Mouse (Mus musculus) CH12.LX (cell line): ENCODE data around the gene Olfr810. TPM values are rescaled to one million over a fixed set of nuclear protein-coding genes. Genes with fewer than 3 reads are reported as not detected.

Source experiments
- DNase-seq: peaks from one replicate; pipeline ENCODE4 v3.0.0-alpha.2; 2013; ENCODE audit errors: extremely low read depth
- H3K27ac ChIP-seq: 2 replicates; pipeline ENCODE4 v1.5.1; 2012; ENCODE audit warnings: low read depth, mild to moderate bottlenecking, control low read depth, moderate library complexity; ENCODE audit not compliant: insufficient read depth
- H3K27me3 ChIP-seq: replicated peaks from 2 replicates; pipeline ENCODE3; 2012; ENCODE audit warnings: inconsistent platforms
- H3K36me3 ChIP-seq, 2 experiments: replicated peaks in 1 of 2; 2 replicates each; pipeline versions ENCODE3 to v1.6.1; 2012; ENCODE audit warnings: inconsistent platforms in 1 of 2, low read length in 1 of 2, mild to moderate bottlenecking in 1 of 2, mixed read lengths in 1 of 2, moderate library complexity in 1 of 2; ENCODE audit not compliant: control insufficient read depth in 1 of 2, insufficient read depth in 1 of 2
- H3K4me1 ChIP-seq, 2 experiments: 2 replicates each; pipeline ENCODE4 v1.6.1; 2012; ENCODE audit warnings: inconsistent platforms in 1 of 2, moderate library complexity in 1 of 2; ENCODE audit not compliant: insufficient read depth in 2 of 2, control insufficient read depth in 1 of 2
- H3K4me2 ChIP-seq: 2 replicates; pipeline ENCODE4 v1.6.1; 2012; ENCODE audit warnings: low read depth, mild to moderate bottlenecking, control low read depth; ENCODE audit not compliant: poor library complexity, insufficient read depth, severe bottlenecking
- H3K4me3 ChIP-seq, 3 experiments: fragments of 150-350 bp in 1 of 3; sonication (generic) in 1 of 3; replicated peaks in 1 of 3; 2 replicates each; pipeline versions ENCODE3 to v1.5.1; 2011 to 2012; ENCODE audit warnings: low read depth in 2 of 3, low read length in 2 of 3, mild to moderate bottlenecking in 2 of 3, moderate library complexity in 2 of 3, control low read depth in 1 of 3, improper control_type of control experiment in 1 of 3, inconsistent platforms in 1 of 3, mixed read lengths in 1 of 3; ENCODE audit not compliant: poor library complexity in 1 of 3
- H3K79me2 ChIP-seq: replicated peaks from 2 replicates; pipeline ENCODE4 v1.6.1; 2012; ENCODE audit warnings: mild to moderate bottlenecking, moderate library complexity; ENCODE audit not compliant: control insufficient read depth, poor library complexity, insufficient read depth, severe bottlenecking; ENCODE audit errors: extremely low read depth
- H3K9ac ChIP-seq: 2 replicates; pipeline ENCODE4 v1.6.1; 2012; ENCODE audit warnings: low read depth, mild to moderate bottlenecking, control low read depth, moderate library complexity; ENCODE audit not compliant: insufficient read depth
- H3K9me3 ChIP-seq: replicated peaks from 2 replicates; pipeline ENCODE3; 2012; ENCODE audit warnings: low read length, inconsistent platforms, mixed read lengths
- CHD1 ChIP-seq: IDR thresholded peaks from 2 replicates; pipeline ENCODE4 v1.6.1; 2012; ENCODE audit warnings: low read depth, low read length, improper control_type of control experiment, inconsistent platforms
- CHD2 ChIP-seq: IDR thresholded peaks from 2 replicates; pipeline ENCODE4 v1.6.1; 2011; ENCODE audit warnings: low read length, improper control_type of control experiment
- CTCF ChIP-seq, 2 experiments: IDR thresholded peaks in 1 of 2; conservative IDR thresholded peaks in 1 of 2; 2 replicates each; pipeline ENCODE4 v1.5.1; 2011 to 2012; ENCODE audit warnings: low read depth in 2 of 2, low read length in 2 of 2, improper control_type of control experiment in 1 of 2, inconsistent platforms in 1 of 2, mild to moderate bottlenecking in 1 of 2, moderate library complexity in 1 of 2
- ELF1 ChIP-seq: IDR thresholded peaks from 2 replicates; pipeline ENCODE4 v1.6.1; 2014; ENCODE audit warnings: low read depth, mild to moderate bottlenecking, inconsistent platforms, low read length, improper control_type of control experiment
- EP300 ChIP-seq: IDR thresholded peaks from 2 replicates; pipeline ENCODE4 v1.6.1; 2011; ENCODE audit warnings: low read length, improper control_type of control experiment
- ETS1 ChIP-seq: conservative IDR thresholded peaks from 2 replicates; pipeline ENCODE4 v1.6.1; 2012; ENCODE audit warnings: low read depth, mild to moderate bottlenecking, inconsistent platforms, low read length, improper control_type of control experiment, moderate library complexity
- GABPA ChIP-seq: IDR thresholded peaks from 2 replicates; pipeline ENCODE4 v1.6.1; 2012; ENCODE audit warnings: low read depth, low read length, improper control_type of control experiment, inconsistent platforms; ENCODE audit not compliant: insufficient replicate concordance
- KAT2A ChIP-seq: IDR thresholded peaks from 2 replicates; pipeline ENCODE4 v1.6.1; 2012; ENCODE audit warnings: low read length, improper control_type of control experiment, inconsistent platforms; ENCODE audit not compliant: insufficient replicate concordance
- MEF2A ChIP-seq: IDR thresholded peaks from 2 replicates; pipeline ENCODE4 v1.6.1; 2014; ENCODE audit warnings: low read depth, mild to moderate bottlenecking, inconsistent platforms, low read length, improper control_type of control experiment, borderline replicate concordance
- MXI1 ChIP-seq: IDR thresholded peaks from 2 replicates; pipeline ENCODE4 v1.6.1; 2011; ENCODE audit warnings: mild to moderate bottlenecking, low read depth, low read length, improper control_type of control experiment
- PAX5 ChIP-seq: IDR thresholded peaks from 2 replicates; pipeline ENCODE4 v1.6.1; 2012; ENCODE audit warnings: low read length, inconsistent platforms, mixed read lengths
- POLR2A ChIP-seq: IDR thresholded peaks from 2 replicates; pipeline ENCODE4 v1.6.1; 2011; ENCODE audit warnings: low read depth, mild to moderate bottlenecking, improper control_type of control experiment, low read length
- POLR2AphosphoS2 ChIP-seq: IDR thresholded peaks from 2 replicates; pipeline ENCODE4 v1.6.1; 2011; ENCODE audit warnings: low read depth, low read length, improper control_type of control experiment
- SIN3A ChIP-seq: IDR thresholded peaks from 2 replicates; pipeline ENCODE4 v1.6.1; 2012; ENCODE audit warnings: low read length, improper control_type of control experiment, inconsistent platforms
- SMC3 ChIP-seq: IDR thresholded peaks from 2 replicates; pipeline ENCODE4 v1.6.1; 2011; ENCODE audit warnings: low read depth, low read length, improper control_type of control experiment
- TCF12 ChIP-seq: IDR thresholded peaks from 2 replicates; pipeline ENCODE4 v1.6.1; 2014; ENCODE audit warnings: low read depth, mild to moderate bottlenecking, inconsistent platforms, low read length, improper control_type of control experiment
- USF1 ChIP-seq: IDR thresholded peaks from 2 replicates; pipeline ENCODE4 v1.6.1; 2014; ENCODE audit warnings: low read depth, mild to moderate bottlenecking, inconsistent platforms, low read length, improper control_type of control experiment
- ZC3H11A ChIP-seq: IDR thresholded peaks from 2 replicates; pipeline ENCODE4 v1.6.1; 2012; ENCODE audit warnings: low read depth, mild to moderate bottlenecking, inconsistent platforms, low read length, improper control_type of control experiment
- ZKSCAN1 ChIP-seq: IDR thresholded peaks from 2 replicates; pipeline ENCODE4 v1.6.1; 2012; ENCODE audit warnings: low read depth, inconsistent platforms, low read length, improper control_type of control experiment, borderline replicate concordance
- ZMIZ1 ChIP-seq: IDR thresholded peaks from 2 replicates; pipeline ENCODE4 v1.6.1; 2012; ENCODE audit warnings: low read depth, mild to moderate bottlenecking, inconsistent platforms, low read length, improper control_type of control experiment
- dilution Hi-C: fragments of 300-500 bp; cut with MboI; formaldehyde crosslinking; loops from 2 replicates; pipeline ENCODE4 v1.14.3; 2020; ENCODE audit warnings: low sequenced_read_pairs; ENCODE audit not compliant: extremely low pct_unique_long_range_greater_than_20kb, extremely low pct_ligation_motif_present
- in situ Hi-C: fragments of 300-500 bp; cut with MboI; formaldehyde crosslinking; loops from 3 replicates; pipeline ENCODE4 v1.14.3; 2019; ENCODE audit warnings: low sequenced_read_pairs, low pct_ligation_motif_present, low pct_unique_long_range_greater_than_20kb, mixed read lengths
- polyA plus RNA-seq: library from polyadenylated mRNA; unstranded; fragments of >175 nt; gene quantifications from 2 replicates; pipeline ENCODE4 v1.2.1, GENCODE M21; 2012; ENCODE audit warnings: low read depth; ENCODE audit not compliant: insufficient read length
- total RNA-seq, 2 experiments: library from RNA; depleted of rRNA; stranded (reverse); fragments of 300-350 nt in 1 of 2; fragments of >200 nt in 1 of 2; gene quantifications; 2 replicates each; pipeline ENCODE4 v1.2.3; 2012 to 2014

The Olfr810 gene
- total and polyA plus RNA-seq, 3 experiments = not detected

DNA sequence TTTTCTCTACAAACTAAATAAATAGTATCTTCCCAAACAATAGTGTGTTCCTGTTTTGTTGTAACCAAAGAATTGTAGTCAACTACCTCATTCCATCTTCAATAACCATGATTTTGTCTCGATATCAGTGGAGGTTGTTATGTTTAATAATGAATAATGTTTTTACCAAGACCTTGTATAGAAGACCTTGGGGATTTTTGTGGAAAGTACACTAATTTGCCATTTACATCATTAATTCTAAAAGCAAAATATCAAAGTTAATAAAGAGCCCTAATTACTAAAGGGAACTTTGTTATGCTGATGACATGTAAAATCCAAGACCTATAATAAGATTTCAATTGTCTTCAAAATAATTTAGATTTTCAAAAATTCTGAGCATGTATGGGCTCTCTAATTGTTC lies 37.0 kb downstream of the Olfr810 start, which contains the start of gene Olfr807:
Gene Olfr807 (minus strand): TSS at position 101 of the 400 bp plus-strand sequence.
- peaks cover 0 to 4% of the 10 kb centered on the region in 2 experiments; a peak in 1 of 4 replicates for H3K4me1 ChIP-seq
- in situ Hi-C loops = no loop called here
- H3K79me2 ChIP-seq = no peaks in the 10 kb centered on the region
- H3K9ac ChIP-seq = no peak within 1 kb of the TSS
- H3K36me3 ChIP-seq = no peaks in the 10 kb centered on the region
- H3K27me3 ChIP-seq = no peaks in the 10 kb centered on the region
- H3K4me2 ChIP-seq = no peak within 1 kb of the TSS
- no peaks in the 10 kb centered on the region for H3K9me3 ChIP-seq
- no peak within 1 kb of the TSS for H3K4me3 ChIP-seq
- no peak for TF ChIP-seq TCF12
- TF ChIP-seq MEF2A = no peak
- TF ChIP-seq EP300 = no peak
- no peak for TF ChIP-seq ZKSCAN1
- TF ChIP-seq CHD2 = no peak
- TF ChIP-seq POLR2A = no peak
- no peak for TF ChIP-seq CHD1
- H3K27ac ChIP-seq = no peak within 1 kb of the TSS
- dilution Hi-C loops = no loop called here
- DNase-seq = no peak

DNA sequence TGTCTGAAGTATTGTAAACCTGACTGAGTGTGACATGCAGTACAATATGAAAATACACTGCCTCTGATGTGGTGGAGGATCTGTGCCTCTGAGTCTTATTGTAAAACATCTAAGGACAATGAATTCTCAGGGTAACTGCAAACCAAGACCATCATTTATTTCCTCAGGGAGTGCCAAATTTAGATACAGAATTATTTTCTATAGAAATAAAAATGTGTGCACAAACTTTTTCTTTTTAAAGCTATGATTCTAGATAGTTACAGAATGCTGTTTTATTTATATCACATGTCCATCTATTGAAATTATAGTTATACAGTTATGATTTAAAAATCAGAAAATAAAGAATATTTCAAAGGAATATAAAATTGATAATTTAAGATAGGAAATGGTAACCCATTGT lies 52.9 kb downstream of the Olfr810 start, which contains the start of gene Olfr806:
Gene Olfr806 (minus strand): TSS at position 101 of the 400 bp plus-strand sequence.
- Histone ChIP-seq H3K36me3 (no peaks in the 10 kb centered on the region), H3K4me2 (no peak within 1 kb of the TSS), H3K27ac (no peak within 1 kb of the TSS), H3K4me3 (no peak within 1 kb of the TSS), H3K9me3 (no peaks in the 10 kb centered on the region), H3K79me2 (no peaks in the 10 kb centered on the region), H3K4me1 (no peaks in the 10 kb centered on the region), H3K9ac (no peak within 1 kb of the TSS)
- DNase-seq = no peak
- in situ Hi-C loops = no loop called here
- TF ChIP-seq USF1 = no peak
- TF ChIP-seq SIN3A = no peak
- no peak for TF ChIP-seq PAX5
- no peak for TF ChIP-seq KAT2A
- no peak for TF ChIP-seq CHD2
- TF ChIP-seq POLR2AphosphoS2 = no peak
- TF ChIP-seq ELF1 = no peak
- TF ChIP-seq CTCF (conservative IDR thresholded peaks at IDR 0.05 in 1 of 2, IDR thresholded peaks at IDR 0.05 in 1 of 2; ENCODE audit: low read depth in 2 of 2, low read length in 2 of 2) = no peak
- no peak for TF ChIP-seq ETS1
- TF ChIP-seq GABPA = no peak
- TF ChIP-seq MXI1 = no peak
- no peak for TF ChIP-seq ZMIZ1
- TF ChIP-seq ZC3H11A = no peak
- no peak for TF ChIP-seq SMC3
- TF ChIP-seq, all 38 proteins: peak for 0
- dilution Hi-C loops = no loop called here
- no peaks in the 10 kb centered on the region for H3K27me3 ChIP-seq

Other genes with a start within 250 kb of the Olfr810 start
Only the 20 nearest of the 26 such genes appear.
- not detected in 2 replicates for gene Olfr798, start 167.0 kb downstream of the Olfr810 start, total RNA-seq (2012; rRNA removed)
- not detected in 2 replicates for gene Olfr798, start 167.0 kb downstream of the Olfr810 start, total RNA-seq (2014; rRNA removed)
- not detected in 2 replicates for gene Olfr798, start 167.0 kb downstream of the Olfr810 start, polyA plus RNA-seq
- gene Olfr799, start 157.4 kb downstream of the Olfr810 start, total RNA-seq (2012; rRNA removed) = not detected in 2 replicates
- not detected in 2 replicates for gene Olfr799, start 157.4 kb downstream of the Olfr810 start, total RNA-seq (2014; rRNA removed)
- gene Olfr799, start 157.4 kb downstream of the Olfr810 start, polyA plus RNA-seq = not detected in 2 replicates
- gene Olfr800, start 137.2 kb downstream of the Olfr810 start, total RNA-seq (2012; rRNA removed) = not detected in 2 replicates
- not detected in 2 replicates for gene Olfr800, start 137.2 kb downstream of the Olfr810 start, total RNA-seq (2014; rRNA removed)
- not detected in 2 replicates for gene Olfr800, start 137.2 kb downstream of the Olfr810 start, polyA plus RNA-seq
- not detected in 2 replicates for gene Olfr801, start 121.1 kb downstream of the Olfr810 start, total RNA-seq (2012; rRNA removed)
- not detected in 2 replicates for gene Olfr801, start 121.1 kb downstream of the Olfr810 start, total RNA-seq (2014; rRNA removed)
- not detected in 2 replicates for gene Olfr801, start 121.1 kb downstream of the Olfr810 start, polyA plus RNA-seq
- gene Olfr802, start 106.7 kb downstream of the Olfr810 start, total RNA-seq (2012; rRNA removed) = not detected in 2 replicates
- gene Olfr802, start 106.7 kb downstream of the Olfr810 start, total RNA-seq (2014; rRNA removed) = not detected in 2 replicates
- not detected in 2 replicates for gene Olfr802, start 106.7 kb downstream of the Olfr810 start, polyA plus RNA-seq
- gene Olfr803, start 100.6 kb downstream of the Olfr810 start, total RNA-seq (2012; rRNA removed) = not detected in 2 replicates
- not detected in 2 replicates for gene Olfr803, start 100.6 kb downstream of the Olfr810 start, total RNA-seq (2014; rRNA removed)
- not detected in 2 replicates for gene Olfr803, start 100.6 kb downstream of the Olfr810 start, polyA plus RNA-seq
- gene Olfr804, start 91.7 kb downstream of the Olfr810 start, total RNA-seq (2012; rRNA removed) = not detected in 2 replicates
- gene Olfr804, start 91.7 kb downstream of the Olfr810 start, total RNA-seq (2014; rRNA removed) = not detected in 2 replicates
- gene Olfr804, start 91.7 kb downstream of the Olfr810 start, polyA plus RNA-seq = not detected in 2 replicates
- not detected in 2 replicates for gene Olfr805, start 65.5 kb downstream of the Olfr810 start, total RNA-seq (2012; rRNA removed)
- not detected in 2 replicates for gene Olfr805, start 65.5 kb downstream of the Olfr810 start, total RNA-seq (2014; rRNA removed)
- not detected in 2 replicates for gene Olfr805, start 65.5 kb downstream of the Olfr810 start, polyA plus RNA-seq
- not detected in 2 replicates for gene Olfr806, start 53.0 kb downstream of the Olfr810 start, total RNA-seq (2012; rRNA removed)
- gene Olfr806, start 53.0 kb downstream of the Olfr810 start, total RNA-seq (2014; rRNA removed) = not detected in 2 replicates
- not detected in 2 replicates for gene Olfr806, start 53.0 kb downstream of the Olfr810 start, polyA plus RNA-seq
- not detected in 2 replicates for gene Olfr807, start 37.1 kb downstream of the Olfr810 start, total RNA-seq (2012; rRNA removed)
- gene Olfr807, start 37.1 kb downstream of the Olfr810 start, total RNA-seq (2014; rRNA removed) = not detected in 2 replicates
- gene Olfr807, start 37.1 kb downstream of the Olfr810 start, polyA plus RNA-seq = not detected in 2 replicates
- gene Olfr808, start 29.4 kb downstream of the Olfr810 start, total RNA-seq (2012; rRNA removed) = not detected in 2 replicates
- not detected in 2 replicates for gene Olfr808, start 29.4 kb downstream of the Olfr810 start, total RNA-seq (2014; rRNA removed)
- gene Olfr808, start 29.4 kb downstream of the Olfr810 start, polyA plus RNA-seq = not detected in 2 replicates
- gene Olfr809, start 20.3 kb downstream of the Olfr810 start, total RNA-seq (2012; rRNA removed) = not detected in 2 replicates
- gene Olfr809, start 20.3 kb downstream of the Olfr810 start, total RNA-seq (2014; rRNA removed) = not detected in 2 replicates
- not detected in 2 replicates for gene Olfr809, start 20.3 kb downstream of the Olfr810 start, polyA plus RNA-seq
- not detected in 2 replicates for gene Olfr811, start 9.5 kb upstream of the Olfr810 start, total RNA-seq (2012; rRNA removed)
- gene Olfr811, start 9.5 kb upstream of the Olfr810 start, total RNA-seq (2014; rRNA removed) = not detected in 2 replicates
- not detected in 2 replicates for gene Olfr811, start 9.5 kb upstream of the Olfr810 start, polyA plus RNA-seq
- not detected in 2 replicates for gene Olfr812, start 51.2 kb upstream of the Olfr810 start, total RNA-seq (2012; rRNA removed)
- not detected in 2 replicates for gene Olfr812, start 51.2 kb upstream of the Olfr810 start, total RNA-seq (2014; rRNA removed)
- gene Olfr812, start 51.2 kb upstream of the Olfr810 start, polyA plus RNA-seq = not detected in 2 replicates
- not detected in 2 replicates for gene Olfr813, start 60.5 kb upstream of the Olfr810 start, total RNA-seq (2012; rRNA removed)
- gene Olfr813, start 60.5 kb upstream of the Olfr810 start, total RNA-seq (2014; rRNA removed) = not detected in 2 replicates
- gene Olfr813, start 60.5 kb upstream of the Olfr810 start, polyA plus RNA-seq = not detected in 2 replicates
- not detected in 2 replicates for gene Olfr814, start 84.9 kb upstream of the Olfr810 start, total RNA-seq (2012; rRNA removed)
- gene Olfr814, start 84.9 kb upstream of the Olfr810 start, total RNA-seq (2014; rRNA removed) = not detected in 2 replicates
- not detected in 2 replicates for gene Olfr814, start 84.9 kb upstream of the Olfr810 start, polyA plus RNA-seq
- not detected in 2 replicates for gene Olfr815, start 111.0 kb upstream of the Olfr810 start, total RNA-seq (2012; rRNA removed)
- gene Olfr815, start 111.0 kb upstream of the Olfr810 start, total RNA-seq (2014; rRNA removed) = not detected in 2 replicates
- not detected in 2 replicates for gene Olfr815, start 111.0 kb upstream of the Olfr810 start, polyA plus RNA-seq
- gene Olfr816, start 120.7 kb upstream of the Olfr810 start, total RNA-seq (2012; rRNA removed) = not detected in 2 replicates
- not detected in 2 replicates for gene Olfr816, start 120.7 kb upstream of the Olfr810 start, total RNA-seq (2014; rRNA removed)
- not detected in 2 replicates for gene Olfr816, start 120.7 kb upstream of the Olfr810 start, polyA plus RNA-seq
- gene Olfr818, start 154.2 kb upstream of the Olfr810 start, total RNA-seq (2012; rRNA removed) = not detected in 2 replicates
- gene Olfr818, start 154.2 kb upstream of the Olfr810 start, total RNA-seq (2014; rRNA removed) = not detected in 2 replicates
- gene Olfr818, start 154.2 kb upstream of the Olfr810 start, polyA plus RNA-seq = not detected in 2 replicates
- not detected in 2 replicates for gene Olfr819, start 172.3 kb upstream of the Olfr810 start, total RNA-seq (2012; rRNA removed)
- not detected in 2 replicates for gene Olfr819, start 172.3 kb upstream of the Olfr810 start, total RNA-seq (2014; rRNA removed)
- gene Olfr819, start 172.3 kb upstream of the Olfr810 start, polyA plus RNA-seq = not detected in 2 replicates